Mouse (Mus musculus) stomach, embryonic 14.5 days (tissue): ENCODE measurements around the gene Vsig10. TPM values are rescaled to one million over a fixed set of nuclear protein-coding genes. Genes with fewer than 3 reads are reported as not detected.
A peak's percentile ranks its signal among the peaks of the same experiment; 100 is the strongest.

Source experiments
- ATAC-seq: fragments of 200-750 bp; cut with Nextera tagmentation; 2 replicates; pipeline ENCODE4 v1.8.0; 2017; ENCODE audit warnings: low read depth, moderate TSS enrichment; ENCODE audit not compliant: insufficient number of reproducible peaks, insufficient read depth, low FRiP score
- H3K27ac ChIP-seq: fragments of 300-500 bp; sonication (generic); 2 replicates; pipeline ENCODE4 v1.5.1; 2014; ENCODE audit warnings: mild to moderate bottlenecking, low read length, moderate library complexity, mixed read lengths
- H3K27me3 ChIP-seq: fragments of 300-500 bp; sonication (generic); 2 replicates; pipeline ENCODE4 v1.6.1; 2014; ENCODE audit warnings: low read length, control low read depth, mixed read lengths; ENCODE audit not compliant: control insufficient read depth, insufficient read depth
- H3K36me3 ChIP-seq: fragments of 300-500 bp; sonication (generic); 2 replicates; pipeline ENCODE4 v1.6.1; 2014; ENCODE audit warnings: mild to moderate bottlenecking, control low read depth, low read length, moderate library complexity, mixed read lengths; ENCODE audit not compliant: control insufficient read depth, insufficient read depth
- H3K4me1 ChIP-seq: fragments of 300-500 bp; sonication (generic); 2 replicates; pipeline ENCODE4 v1.6.1; 2014; ENCODE audit warnings: low read length, control low read depth, mixed read lengths; ENCODE audit not compliant: control insufficient read depth, insufficient read depth
- H3K4me2 ChIP-seq: fragments of 300-500 bp; sonication (generic); replicated peaks from 2 replicates; pipeline ENCODE4 v1.6.1; 2014; ENCODE audit warnings: low read depth, low read length, control low read depth
- H3K4me3 ChIP-seq: fragments of 300-500 bp; sonication (generic); 2 replicates; pipeline ENCODE4 v1.5.1; 2014; ENCODE audit warnings: low read depth, low read length, control low read depth
- H3K9ac ChIP-seq: fragments of 300-500 bp; sonication (generic); replicated peaks from 2 replicates; pipeline ENCODE4 v1.6.1; 2014; ENCODE audit warnings: low read depth, mild to moderate bottlenecking, control low read depth, low read length, moderate library complexity, mixed read lengths
- H3K9me3 ChIP-seq: fragments of 300-500 bp; sonication (generic); 2 replicates; pipeline ENCODE4 v1.6.1; 2016; ENCODE audit warnings: low read depth, low read length, control low read depth; ENCODE audit not compliant: control insufficient read depth
- WGBS: fragments of 180-500 bp; shearing (Covaris S2); extraction: QIAGEN DNeasy Blood & Tissue Kit; methylation state at CpG from one replicate; pipeline ENCODE4 v1.1.7; 2014; 5-methylcytosine and 5-hydroxymethylcytosine counted together
- polyA plus RNA-seq: library from polyadenylated mRNA; unstranded; fragments of >200 nt; fragmentation: Nextera tagmentation; extraction: Ambion mirVana; gene quantifications from 2 replicates; pipeline ENCODE4 v1.2.1, GENCODE M21; 2014

Gene Vsig10
- polyA plus RNA-seq = 10.9 and 14.5 TPM in 2 replicates

- no peaks in the 10 kb centered on the region for H3K36me3 ChIP-seq
- peaks cover 18% of the 10 kb centered on the region for H3K4me1 ChIP-seq
- WGBS = 0% methylated on average over 80 of the region's 81 CpGs
- no peaks in the 10 kb centered on the region for H3K9me3 ChIP-seq
- no peaks in the 10 kb centered on the region for H3K27me3 ChIP-seq
- peak; percentile 58 for ATAC-seq
- peak within 1 kb of the TSS; percentile 72 for H3K4me3 ChIP-seq
- H3K27ac ChIP-seq = peak within 1 kb of the TSS; percentile 85
- peak within 1 kb of the TSS; percentile 86 for H3K4me2 ChIP-seq
- H3K9ac ChIP-seq = peak within 1 kb of the TSS; percentile 82
Observed at GRCm38 (mm10) chr5:117318741-117319629, at the start of gene Vsig10. Vsig10 (plus strand) TSS chr5:117319083.

- H3K27me3 ChIP-seq = no peaks in the 10 kb centered on the region
- no peak overlapping the region for H3K4me3 ChIP-seq
- H3K9ac ChIP-seq = no peak overlapping the region
- ATAC-seq = no peak
- 92% methylated on average over 12 of the region's 12 CpGs for WGBS
- H3K9me3 ChIP-seq = no peaks in the 10 kb centered on the region
- no peak overlapping the region for H3K4me2 ChIP-seq
- H3K36me3 ChIP-seq = no peaks in the 10 kb centered on the region; the same call in 1 of the 2 replicates
- no peak overlapping the region for H3K27ac ChIP-seq
- H3K4me1 ChIP-seq = no peaks in the 10 kb centered on the region
Observed at GRCm38 (mm10) chr5:117269395-117269794, 49.5 kb upstream of the Vsig10 start.

- Histone ChIP-seq H3K9me3 (no peaks in the 10 kb centered on the region), H3K4me2 (no peak overlapping the region), H3K36me3 (no peaks in the 10 kb centered on the region), H3K27ac (no peak overlapping the region), H3K4me3 (no peak overlapping the region), H3K9ac (no peak overlapping the region), H3K27me3 (no peaks in the 10 kb centered on the region), H3K4me1 (no peaks in the 10 kb centered on the region)
- 89% methylated on average over 14 of the region's 14 CpGs for WGBS
- no peak for ATAC-seq
Observed at GRCm38 (mm10) chr5:117271945-117272344, 46.9 kb upstream of the Vsig10 start.

DNA sequence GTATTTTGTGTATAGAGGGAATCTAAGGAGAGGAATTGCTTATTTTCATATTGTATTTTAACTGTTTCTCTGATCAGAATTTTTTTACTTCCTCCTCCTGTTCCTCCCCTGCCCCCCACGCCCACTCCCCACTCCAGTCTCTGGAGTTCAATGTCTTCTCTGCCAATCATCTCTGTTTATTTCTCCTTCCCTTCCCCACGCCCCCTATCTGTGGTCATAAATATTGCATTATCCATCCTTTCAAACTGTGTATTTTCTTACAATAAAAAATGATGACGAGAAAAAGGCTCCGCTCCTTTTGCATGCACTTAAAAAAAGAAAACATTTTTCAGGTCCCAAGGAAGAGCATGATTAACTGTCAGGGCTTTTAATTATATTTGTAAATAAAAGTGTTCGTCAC is 44.1 kb upstream of the Vsig10 start:
- 52% methylated on average over 5 of the region's 5 CpGs for WGBS

DNA sequence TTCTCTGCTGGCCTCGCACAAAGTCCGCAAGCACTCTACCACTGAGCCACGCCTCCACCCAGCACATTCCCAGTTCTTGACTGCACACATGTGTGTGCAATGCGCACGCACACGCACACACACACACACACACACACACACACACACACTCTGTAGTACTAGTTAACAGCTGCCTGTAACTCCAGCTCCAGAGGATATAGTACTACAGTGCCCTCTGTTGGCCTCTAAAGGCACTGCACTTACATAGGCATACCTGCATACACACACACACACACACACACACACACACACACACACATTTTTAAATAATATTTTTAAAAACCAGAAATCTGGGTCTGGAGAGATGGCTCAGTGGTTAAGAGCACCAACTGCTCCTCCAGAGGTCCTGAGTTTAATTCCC is 41.1 kb upstream of the Vsig10 start:
- no peak overlapping the region for H3K4me2 ChIP-seq
- no peak overlapping the region for H3K9ac ChIP-seq
- H3K27ac ChIP-seq = no peak overlapping the region
- peaks cover 9% of the 10 kb centered on the region for H3K36me3 ChIP-seq
- H3K9me3 ChIP-seq = no peaks in the 10 kb centered on the region
- no peaks in the 10 kb centered on the region for H3K27me3 ChIP-seq
- no peak for ATAC-seq
- H3K4me1 ChIP-seq = 0 out of 2 replicates have a peak, but pooled peaks cover 2% of the 10 kb centered on the region
- WGBS = 95% methylated on average over 6 of the region's 6 CpGs
- H3K4me3 ChIP-seq = no peak overlapping the region

More for the DNA sequence above, 44.1 kb upstream of the Vsig10 start:
- H3K27me3 ChIP-seq = no peaks in the 10 kb centered on the region
- H3K9me3 ChIP-seq = no peaks in the 10 kb centered on the region
- H3K36me3 ChIP-seq = no peaks in the 10 kb centered on the region
- no peak overlapping the region for H3K4me3 ChIP-seq
- no peak overlapping the region for H3K4me2 ChIP-seq
- no peak overlapping the region for H3K9ac ChIP-seq
- no peak for ATAC-seq
- H3K27ac ChIP-seq = no peak overlapping the region
- 0 out of 2 replicates have a peak, but pooled peaks cover 2% of the 10 kb centered on the region for H3K4me1 ChIP-seq

- WGBS = 71% methylated on average over 15 of the region's 15 CpGs
Observed at GRCm38 (mm10) chr5:117278809-117279668, 39.8 kb upstream of the Vsig10 start.

GRCm38 (mm10) chr5:117279669-117280050 is 39.2 kb upstream of the Vsig10 start:
- Histone ChIP-seq H3K27me3 (no peaks in the 10 kb centered on the region), H3K4me3 (no peak overlapping the region), H3K36me3 (peaks cover 21% of the 10 kb centered on the region), H3K9me3 (no peaks in the 10 kb centered on the region), H3K9ac (no peak overlapping the region), H3K4me2 (no peak overlapping the region), H3K27ac (0 out of 2 replicates have a peak overlapping the region, but pooled peaks have one; percentile 33), H3K4me1 (0 out of 2 replicates have a peak, but pooled peaks cover 2% of the 10 kb centered on the region)
- ATAC-seq = no peak
- WGBS = 60% methylated on average over 4 of the region's 4 CpGs

More at GRCm38 (mm10) chr5:117278809-117279668, 39.8 kb upstream of the Vsig10 start:
- ATAC-seq = peak; percentile 59
- no peaks in the 10 kb centered on the region for H3K27me3 ChIP-seq
- H3K36me3 ChIP-seq = peaks cover 16% of the 10 kb centered on the region
- no peak overlapping the region for H3K4me3 ChIP-seq
- no peak overlapping the region for H3K9ac ChIP-seq
- H3K4me2 ChIP-seq = no peak overlapping the region
- 0 out of 2 replicates have a peak overlapping the region, but pooled peaks have one; percentile 33 for H3K27ac ChIP-seq
- 0 out of 2 replicates have a peak, but pooled peaks cover 2% of the 10 kb centered on the region for H3K4me1 ChIP-seq
- no peaks in the 10 kb centered on the region for H3K9me3 ChIP-seq

DNA sequence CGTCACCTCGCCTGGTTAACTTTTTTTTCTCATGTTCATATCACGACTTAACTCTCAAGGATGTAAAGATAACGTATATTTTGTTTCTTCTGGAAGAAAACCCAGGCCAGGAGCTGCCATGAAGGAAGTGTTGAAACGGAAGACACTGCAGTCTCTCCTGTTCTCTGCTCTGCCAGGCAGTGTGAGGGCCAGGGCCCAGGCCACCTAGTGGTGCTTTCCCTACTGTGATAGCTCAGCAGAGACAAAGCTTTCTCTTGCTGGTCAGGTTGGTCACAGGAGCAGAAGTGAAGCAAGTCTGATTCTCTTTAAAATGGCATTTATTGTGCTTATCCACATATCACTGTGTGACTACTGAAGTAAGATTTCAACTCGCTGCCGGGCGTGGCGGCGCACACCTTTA is 37.3 kb upstream of the Vsig10 start:
- H3K27ac ChIP-seq = no peak overlapping the region
- H3K4me3 ChIP-seq = no peak overlapping the region
- peaks cover 9% of the 10 kb centered on the region; the same call in 1 of the 2 replicates for H3K4me1 ChIP-seq
- H3K9ac ChIP-seq = no peak overlapping the region
- WGBS = 91% methylated on average over 10 of the region's 10 CpGs
- H3K4me2 ChIP-seq = no peak overlapping the region
- ATAC-seq = no peak
- no peaks in the 10 kb centered on the region for H3K9me3 ChIP-seq
- H3K36me3 ChIP-seq = peaks cover 27% of the 10 kb centered on the region
- no peaks in the 10 kb centered on the region for H3K27me3 ChIP-seq
